13 mouse cellular contexts compared by ENCODE assay signal in genomic region chr8:69935431-69935830, GRCm38 (mm10). TPM values are rescaled to one million over a fixed set of nuclear protein-coding genes. Genes with fewer than 3 reads are reported as not detected.
A peak's percentile ranks its signal among the peaks of the same experiment; 100 is the strongest.
DNase-seq lines count a peak whose midpoint lies in the region; ATAC-seq and TF ChIP-seq lines count a peak whose summit lies in the region.
"Had no signal": no experiment of that assay in that cellular context is flagged by ENCODE, and none has a peak within 500 bp of the region (broad histone marks: within the 10 kb centered on the region; RNA-seq: fewer than 3 reads in every experiment).

No protein-coding gene starts in this region.

- intact Hi-C loops in heart, adult 2 months (cut with DNase I), result loop anchor here (2.0 kb wide), 1 partner anchor 21 kb away; no protein-coding TSS in a partner anchor

- ATAC-seq in heart, postnatal 0 days (ENCODE audit: insufficient read depth, low read depth), result no peak
- no peak for ATAC-seq in megakaryocyte, adult 5-6 weeks (ENCODE audit: poor library complexity, severe bottlenecking)
- ATAC-seq in embryonic facial prominence, embryonic 14.5 days (ENCODE audit: low read depth), result no peak
- peak; percentile 50 for ATAC-seq in stomach, postnatal 0 days (ENCODE audit: low FRiP score, low TSS enrichment)
- no peak for ATAC-seq in monocyte, adult 5-6 weeks (replicated peaks; ENCODE audit: insufficient number of reproducible peaks, low FRiP score, low TSS enrichment, poor library complexity, severe bottlenecking)
- ATAC-seq: activated CD4-positive, CD25-positive, alpha-beta regulatory T cell, adult 4 months had no signal

- H3K79me2 ChIP-seq in heart, adult 2 months (replicated peaks; ENCODE audit: control insufficient read depth, insufficient read depth, low read length), result peaks cover 5% of the 10 kb centered on the region

- TF ChIP-seq POLR2A in heart, adult 2 months (IDR thresholded peaks at IDR 0.05; ENCODE audit: insufficient read depth, low read depth, low read length), result no peak

- no peak overlapping the region for H3K4me3 ChIP-seq in heart, postnatal 0 days (ENCODE audit: low read depth, low read length)
- H3K4me3 ChIP-seq in heart, adult 2 months, result no peak overlapping the region
- H3K4me3 ChIP-seq in megakaryocyte, embryonic 14.5 days (replicated peaks), result peak overlapping the region; percentile 76
- H3K4me3 ChIP-seq in embryonic facial prominence, embryonic 14.5 days (ENCODE audit: low read depth, low read length), result no peak overlapping the region
- H3K4me3 ChIP-seq in stomach, postnatal 0 days (ENCODE audit: low read depth, low read length), result no peak overlapping the region

- H3K27me3 ChIP-seq in heart, postnatal 0 days (ENCODE audit: control insufficient read depth, insufficient read depth, low read length), result no peaks in the 10 kb centered on the region
- no peaks in the 10 kb centered on the region for H3K27me3 ChIP-seq in heart, adult 2 months (ENCODE audit: control insufficient read depth, insufficient read depth, low read length)
- no peaks in the 10 kb centered on the region for H3K27me3 ChIP-seq in megakaryocyte, embryonic 14.5 days (replicated peaks)
- H3K27me3 ChIP-seq in embryonic facial prominence, embryonic 14.5 days (replicated peaks; ENCODE audit: control insufficient read depth, insufficient read depth, low read length), result no peaks in the 10 kb centered on the region
- no peaks in the 10 kb centered on the region for H3K27me3 ChIP-seq in stomach, postnatal 0 days (ENCODE audit: control insufficient read depth, insufficient read depth, low read length)

- whole genome bisulfite sequencing in heart, postnatal 0 days, result 68% methylated on average over 3 of the region's 3 CpGs
- 92% methylated on average over 3 of the region's 3 CpGs for WGBS in heart, adult 2 months
- 87% methylated on average over 3 of the region's 3 CpGs for WGBS in embryonic facial prominence, embryonic 14.5 days
- WGBS in stomach, postnatal 0 days, result 78% methylated on average over 3 of the region's 3 CpGs

- TF ChIP-seq CTCF in heart, postnatal 0 days (IDR thresholded peaks at IDR 0.05; ENCODE audit: low read depth), result no peak
- no peak for TF ChIP-seq CTCF in heart, adult 2 months (IDR thresholded peaks at IDR 0.05)
- no peak for TF ChIP-seq CTCF in stomach, postnatal 0 days (IDR thresholded peaks at IDR 0.05; ENCODE audit: low read depth)

- peaks cover 13% of the 10 kb centered on the region for H3K36me3 ChIP-seq in heart, postnatal 0 days (replicated peaks; ENCODE audit: control insufficient read depth, insufficient read depth, low read length)
- H3K36me3 ChIP-seq in heart, adult 2 months (ENCODE audit: control insufficient read depth, insufficient read depth, low read length), result peaks cover 3% of the 10 kb centered on the region
- H3K36me3 ChIP-seq in megakaryocyte, embryonic 14.5 days (replicated peaks; ENCODE audit: low read length), result peaks cover 79% of the 10 kb centered on the region
- peaks cover 29% of the 10 kb centered on the region for H3K36me3 ChIP-seq in embryonic facial prominence, embryonic 14.5 days (ENCODE audit: control insufficient read depth, insufficient read depth, low read length)
- no peaks in the 10 kb centered on the region for H3K36me3 ChIP-seq in stomach, postnatal 0 days (ENCODE audit: control insufficient read depth, insufficient read depth, low read length)

- DNase-seq in heart, postnatal 0 days (ENCODE audit: low spot score), result no peak
- no peak for DNase-seq in heart, adult 2 months
- DNase-seq in embryonic facial prominence, embryonic 14.5 days (ENCODE audit: low spot score), result no peak
- no peak for DNase-seq in stomach, postnatal 0 days (ENCODE audit: low spot score)
- DNase-seq: cerebellum, adult 9-10 months; gastrocnemius, postnatal 14 days; right cerebral cortex, postnatal 14 days had no signal

- no peaks in the 10 kb centered on the region for H3K9me3 ChIP-seq in heart, postnatal 0 days (replicated peaks; ENCODE audit: control insufficient read depth, low read length)
- H3K9me3 ChIP-seq in megakaryocyte, embryonic 14.5 days, result no peaks in the 10 kb centered on the region
- no peaks in the 10 kb centered on the region for H3K9me3 ChIP-seq in embryonic facial prominence, embryonic 14.5 days (ENCODE audit: control insufficient read depth, low read length)
- no peaks in the 10 kb centered on the region for H3K9me3 ChIP-seq in stomach, postnatal 0 days (ENCODE audit: control insufficient read depth, low read length)

- no peak for TF ChIP-seq EP300 in heart, postnatal 0 days (IDR thresholded peaks at IDR 0.05; ENCODE audit: low read depth)
- TF ChIP-seq EP300 in heart, adult 2 months (IDR thresholded peaks at IDR 0.05; ENCODE audit: insufficient read depth, low read depth, low read length), result no peak
- TF ChIP-seq EP300 in stomach, postnatal 0 days (optimal IDR thresholded peaks at IDR 0.05), result no peak

- no peak overlapping the region for H3K4me2 ChIP-seq in heart, postnatal 0 days (ENCODE audit: low read depth, low read length)
- no peak overlapping the region for H3K4me2 ChIP-seq in embryonic facial prominence, embryonic 14.5 days (ENCODE audit: low read depth, low read length)
- no peak overlapping the region for H3K4me2 ChIP-seq in stomach, postnatal 0 days (replicated peaks; ENCODE audit: low read depth)

- peak overlapping the region; percentile 85 for H3K27ac ChIP-seq in heart, postnatal 0 days (ENCODE audit: low read depth)
- no peak overlapping the region; the same call in 1 of the 2 replicates for H3K27ac ChIP-seq in heart, adult 2 months
- 0 out of 2 replicates have a peak overlapping the region, but pooled peaks have one; percentile 8 for H3K27ac ChIP-seq in embryonic facial prominence, embryonic 14.5 days (replicated peaks; ENCODE audit: low read depth, low read length)
- H3K27ac ChIP-seq in stomach, postnatal 0 days (replicated peaks), result peak overlapping the region; percentile 63

- H3K4me1 ChIP-seq in heart, postnatal 0 days (ENCODE audit: control insufficient read depth, insufficient read depth), result peaks cover 48% of the 10 kb centered on the region
- H3K4me1 ChIP-seq in heart, adult 2 months (ENCODE audit: control insufficient read depth, insufficient read depth, low read length), result peaks cover 40% of the 10 kb centered on the region
- H3K4me1 ChIP-seq in megakaryocyte, embryonic 14.5 days, result peaks cover 96% of the 10 kb centered on the region
- peaks cover 15% of the 10 kb centered on the region; the same call in 1 of the 2 replicates for H3K4me1 ChIP-seq in embryonic facial prominence, embryonic 14.5 days (ENCODE audit: control insufficient read depth, insufficient read depth, low read length)
- H3K4me1 ChIP-seq in stomach, postnatal 0 days (replicated peaks; ENCODE audit: control insufficient read depth, insufficient read depth), result 0 out of 2 replicates have a peak, but pooled peaks cover 2% of the 10 kb centered on the region

- H3K9ac ChIP-seq in heart, postnatal 0 days (replicated peaks; ENCODE audit: low read depth, low read length), result no peak overlapping the region
- no peak overlapping the region for H3K9ac ChIP-seq in heart, adult 2 months (ENCODE audit: low read depth, low read length)
- H3K9ac ChIP-seq in embryonic facial prominence, embryonic 14.5 days (ENCODE audit: low read depth, low read length), result no peak overlapping the region
- H3K9ac ChIP-seq in stomach, postnatal 0 days (ENCODE audit: low read length), result no peak overlapping the region

RNA-seq across cellular contexts. Expression of gene Yjefn3, which starts 32.9 kb away (rescaled TPM):
- total RNA-seq in heart, postnatal 0 days (2014; rRNA removed; ENCODE audit: low replicate concordance), result 1.2 and 22.3 TPM in 2 replicates
- polyA plus RNA-seq in heart, postnatal 0 days (2015; fragmentation: Nextera tagmentation; extraction: Ambion mirVana), result 12.9 and 13.9 TPM in 2 replicates
- total RNA-seq in heart, adult 2 months (2021), result 10 to 100 TPM; 13.3 to 16.8 TPM
- polyA plus RNA-seq in heart, adult 2 months (2012; rRNA removed), result 11.5 and 14.2 TPM in 2 replicates
- 4.7 and 13.7 TPM in 2 replicates for polyA plus RNA-seq in megakaryocyte, embryonic 14.5 days (2012; ENCODE audit: insufficient read depth, low replicate concordance)
- 3.1 TPM in 1 of 2 replicates, not detected in the other for total RNA-seq in megakaryocyte, adult 5-6 weeks (2015)
- total RNA-seq in megakaryocyte, adult 5-6 weeks (2017), result not detected in 2 replicates
- polyA plus RNA-seq in embryonic facial prominence, embryonic 14.5 days (2014; fragmentation: Nextera tagmentation; extraction: Ambion mirVana), result 3.6 and 3.8 TPM in 2 replicates
- 1.6 and 2.7 TPM in 2 replicates for polyA plus RNA-seq in stomach, postnatal 0 days (2015; fragmentation: Nextera tagmentation; extraction: Ambion mirVana)
- total RNA-seq in monocyte, adult 5-6 weeks (2017), result not detected in 3 replicates

RNA-seq across cellular contexts. Expression of gene Ndufa13, which starts 33.1 kb away (rescaled TPM):
- total RNA-seq in heart, postnatal 0 days (2014; rRNA removed; ENCODE audit: low replicate concordance), result 223 and 232 TPM in 2 replicates
- polyA plus RNA-seq in heart, postnatal 0 days (2015; fragmentation: Nextera tagmentation; extraction: Ambion mirVana), result 666 and 702 TPM in 2 replicates
- total RNA-seq in heart, adult 2 months (2021), result 100 to 1,000 TPM; 417 to 492 TPM
- polyA plus RNA-seq in heart, adult 2 months (2012; rRNA removed), result 443 and 488 TPM in 2 replicates
- polyA plus RNA-seq in megakaryocyte, embryonic 14.5 days (2012; ENCODE audit: insufficient read depth, low replicate concordance), result 31.7 and 195 TPM in 2 replicates
- 63.4 and 75.7 TPM in 2 replicates for total RNA-seq in megakaryocyte, adult 5-6 weeks (2015)
- 120 and 143 TPM in 2 replicates for total RNA-seq in megakaryocyte, adult 5-6 weeks (2017)
- polyA plus RNA-seq in embryonic facial prominence, embryonic 14.5 days (2014; fragmentation: Nextera tagmentation; extraction: Ambion mirVana), result 185 and 201 TPM in 2 replicates
- polyA plus RNA-seq in stomach, postnatal 0 days (2015; fragmentation: Nextera tagmentation; extraction: Ambion mirVana), result 199 and 205 TPM in 2 replicates
- 91.2 to 131 TPM (median 108 TPM) in 3 replicates for total RNA-seq in monocyte, adult 5-6 weeks (2017)

RNA-seq across cellular contexts. Expression of gene Tssk6, which starts 33.4 kb away (rescaled TPM):
- 0.11 TPM in 1 of 2 replicates, not detected in the other for total RNA-seq in heart, postnatal 0 days (2014; rRNA removed; ENCODE audit: low replicate concordance)
- 1.1 and 1.2 TPM in 2 replicates for polyA plus RNA-seq in heart, postnatal 0 days (2015; fragmentation: Nextera tagmentation; extraction: Ambion mirVana)
- under 1 TPM; 0.16 to 0.23 TPM for total RNA-seq in heart, adult 2 months (2021)
- polyA plus RNA-seq in heart, adult 2 months (2012; rRNA removed), result 0.23 and 0.49 TPM in 2 replicates
- 1.3 and 5.3 TPM in 2 replicates for polyA plus RNA-seq in megakaryocyte, embryonic 14.5 days (2012; ENCODE audit: insufficient read depth, low replicate concordance)
- total RNA-seq in megakaryocyte, adult 5-6 weeks (2015), result 0.27 TPM in 1 of 2 replicates, not detected in the other
- total RNA-seq in megakaryocyte, adult 5-6 weeks (2017), result 0.16 and 0.26 TPM in 2 replicates
- polyA plus RNA-seq in embryonic facial prominence, embryonic 14.5 days (2014; fragmentation: Nextera tagmentation; extraction: Ambion mirVana), result 2.5 and 3.1 TPM in 2 replicates
- 2.1 and 2.7 TPM in 2 replicates for polyA plus RNA-seq in stomach, postnatal 0 days (2015; fragmentation: Nextera tagmentation; extraction: Ambion mirVana)
- total RNA-seq in monocyte, adult 5-6 weeks (2017), result 0.95 to 1.6 TPM (median 1.1 TPM) in 3 replicates
- total RNA-seq: midbrain, postnatal 0 days had no signal
- polyA plus RNA-seq: activated CD4-positive, CD25-positive, alpha-beta regulatory T cell, adult 4 months had no signal

RNA-seq across cellular contexts. Expression of gene Cilp2, which starts 47.9 kb away (rescaled TPM):
- 0.23 and 0.43 TPM in 2 replicates for total RNA-seq in heart, postnatal 0 days (2014; rRNA removed; ENCODE audit: low replicate concordance)
- polyA plus RNA-seq in heart, postnatal 0 days (2015; fragmentation: Nextera tagmentation; extraction: Ambion mirVana), result 0.36 and 0.49 TPM in 2 replicates
- total RNA-seq in heart, adult 2 months (2021), result 1 to 10 TPM; 1.5 to 1.9 TPM
- polyA plus RNA-seq in heart, adult 2 months (2012; rRNA removed), result 11.2 and 16.8 TPM in 2 replicates
- polyA plus RNA-seq in megakaryocyte, embryonic 14.5 days (2012; ENCODE audit: insufficient read depth, low replicate concordance), result 0.20 TPM in 1 of 2 replicates, not detected in the other
- total RNA-seq in megakaryocyte, adult 5-6 weeks (2015), result not detected in 2 replicates
- total RNA-seq in megakaryocyte, adult 5-6 weeks (2017), result not detected in 2 replicates
- 1.1 and 1.3 TPM in 2 replicates for polyA plus RNA-seq in embryonic facial prominence, embryonic 14.5 days (2014; fragmentation: Nextera tagmentation; extraction: Ambion mirVana)
- polyA plus RNA-seq in stomach, postnatal 0 days (2015; fragmentation: Nextera tagmentation; extraction: Ambion mirVana), result 0.30 and 0.36 TPM in 2 replicates
- total RNA-seq in monocyte, adult 5-6 weeks (2017), result not detected in 3 replicates
- polyA plus RNA-seq: activated CD4-positive, CD25-positive, alpha-beta regulatory T cell, adult 4 months; liver, embryonic 16.5 days had no signal
